Mouse (Mus musculus) testis, adult 10 weeks (tissue): ENCODE measurements around the gene Grifin. TPM values are rescaled to one million over a fixed set of nuclear protein-coding genes. Genes with fewer than 3 reads are reported as not detected.

ENCODE experiments used
- polyA plus RNA-seq: library from polyadenylated mRNA; stranded (reverse); fragments of 350-450 nt; fragmentation: Illumina TruSeq; extraction: RNeasy Lipid Tissue Mini Kit (QIAGEN cat#74804); gene quantifications from one replicate; pipeline ENCODE4 v1.2.3, GENCODE M21; 2014; ENCODE audit warnings: low read depth, low replicate concordance

Gene Grifin
- not detected for polyA plus RNA-seq

GRCm38 (mm10) chr5:140564896-140565295 lies at the start of gene Grifin:
Gene Grifin, minus strand, starts transcription at chr5:140565071.

GRCm38 (mm10) chr5:140607001-140607835 lies 42.3 kb upstream of the Grifin start, which contains the start of gene Lfng:
Gene Lfng, plus strand, starts transcription at chr5:140607320.

Other genes with a start within 250 kb of the Grifin start
- 0.46 TPM for gene Mad1l1, start 243.5 kb downstream of the Grifin start, polyA plus RNA-seq
- 0.70 TPM for gene Nudt1, start 243.4 kb downstream of the Grifin start, polyA plus RNA-seq
- 0.20 TPM for gene Mrm2, start 233.2 kb downstream of the Grifin start, polyA plus RNA-seq
- gene Snx8, start 175.8 kb downstream of the Grifin start, polyA plus RNA-seq, result 0.07 TPM
- 112 TPM for gene Eif3b, start 145.7 kb downstream of the Grifin start, polyA plus RNA-seq
- gene Gm4869, start 119.4 kb downstream of the Grifin start, polyA plus RNA-seq, result not detected
- not detected for gene Chst12, start 59.5 kb downstream of the Grifin start, polyA plus RNA-seq
- 0.11 TPM for gene Lfng, start 42.2 kb upstream of the Grifin start, polyA plus RNA-seq
- gene Ttyh3, start 84.0 kb upstream of the Grifin start, polyA plus RNA-seq, result 0.77 TPM
- gene Iqce, start 137.3 kb upstream of the Grifin start, polyA plus RNA-seq, result 89.8 TPM
- 2.6 TPM for gene Brat1, start 139.9 kb upstream of the Grifin start, polyA plus RNA-seq
- not detected for gene Amz1, start 159.1 kb upstream of the Grifin start, polyA plus RNA-seq